ENCODE assay signal across 17 mouse cellular contexts in genomic region chr13:95052421-95052820, GRCm38 (mm10).
"Had no signal": no experiment of that assay in that cellular context is flagged by ENCODE, and none has a peak within 500 bp of the region (broad histone marks: within the 10 kb centered on the region; RNA-seq: fewer than 3 reads in every experiment).

No protein-coding gene starts in this region.

- H3K4me2 ChIP-seq: neural tube, embryonic 12.5 days; neural tube, embryonic 13.5 days; neural tube, embryonic 15.5 days; stomach, embryonic 15.5 days had no signal

- H3K4me3 ChIP-seq: neural tube, embryonic 12.5 days; neural tube, embryonic 13.5 days; neural tube, embryonic 15.5 days; stomach, embryonic 15.5 days had no signal

- H3K9me3 ChIP-seq: neural tube, embryonic 12.5 days; neural tube, embryonic 13.5 days; neural tube, embryonic 15.5 days; stomach, embryonic 15.5 days had no signal

- H3K27me3 ChIP-seq: neural tube, embryonic 12.5 days; neural tube, embryonic 13.5 days; neural tube, embryonic 15.5 days; stomach, embryonic 15.5 days had no signal

- H3K27ac ChIP-seq: neural tube, embryonic 12.5 days; neural tube, embryonic 13.5 days; neural tube, embryonic 15.5 days; stomach, embryonic 15.5 days; stomach, postnatal 0 days had no signal

- DNase-seq: retina, postnatal 1 day; right cerebral cortex, adult 18-20 months; right cerebral cortex, postnatal 14 days; right cerebral cortex, postnatal 25 days; right cerebral cortex, postnatal 4 days; spleen, adult 18-20 months; thymus, adult 18-20 months; thymus, adult 2 months; thymus, postnatal 14 days; thymus, postnatal 25 days; thymus, postnatal 36 days; thymus, postnatal 4 days had no signal

- H3K4me1 ChIP-seq: neural tube, embryonic 12.5 days; neural tube, embryonic 13.5 days; neural tube, embryonic 15.5 days; stomach, embryonic 15.5 days had no signal

- H3K36me3 ChIP-seq: neural tube, embryonic 12.5 days; neural tube, embryonic 13.5 days; neural tube, embryonic 15.5 days; stomach, embryonic 15.5 days had no signal

- H3K9ac ChIP-seq: neural tube, embryonic 12.5 days; neural tube, embryonic 13.5 days; neural tube, embryonic 15.5 days; stomach, embryonic 15.5 days had no signal
